Mouse (Mus musculus): ENCODE data around the gene Thnsl1. TPM values are rescaled to one million over a fixed set of nuclear protein-coding genes. Genes with fewer than 3 reads are reported as not detected.

Gene Thnsl1
- polyA plus RNA-seq, 1 experiment, result 27.7 TPM

DNA sequence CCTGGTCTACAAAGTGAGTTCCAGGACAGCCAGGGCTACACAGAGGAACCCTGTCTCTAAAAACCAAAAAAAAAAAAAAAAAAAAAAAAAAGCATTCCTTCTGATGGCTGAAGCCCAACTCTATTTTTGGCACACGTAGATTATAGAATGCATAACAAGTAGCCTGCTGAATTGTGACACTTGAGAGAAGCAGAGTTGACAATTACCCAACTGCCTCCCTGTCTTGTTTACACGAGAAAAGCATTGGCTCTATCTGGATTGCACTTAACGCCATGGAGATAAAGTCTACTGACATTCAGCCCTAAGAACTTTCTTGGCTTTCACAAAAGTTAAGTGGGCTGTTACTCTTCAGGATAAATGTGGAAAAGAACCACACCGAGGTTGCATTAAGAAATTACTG, 39.5 kb downstream of the Thnsl1 start:
- H3K27ac ChIP-seq (ENCODE audit: insufficient read depth, low read length), result no peak overlapping the region
- H3K9ac ChIP-seq (ENCODE audit: low read depth, poor library complexity, severe bottlenecking), result no peak overlapping the region
- no peaks in the 10 kb centered on the region for H3K36me3 ChIP-seq (ENCODE audit: control insufficient read depth, insufficient read depth, low read length, poor library complexity, severe bottlenecking)
- TF ChIP-seq CTCF (IDR thresholded peaks at IDR 0.05; ENCODE audit: low read depth, low read length) (no peak), POLR2A (IDR thresholded peaks at IDR 0.05; ENCODE audit: insufficient read depth, low read length) (no peak), EP300 (IDR thresholded peaks at IDR 0.05; ENCODE audit: insufficient read depth, low read depth, low read length) (no peak)
- no peaks in the 10 kb centered on the region for H3K9me3 ChIP-seq (replicated peaks; ENCODE audit: control insufficient read depth, insufficient read depth, low read length, poor library complexity, severe bottlenecking)
- H3K27me3 ChIP-seq (ENCODE audit: control insufficient read depth, insufficient read depth, low read length, poor library complexity, severe bottlenecking), result no peaks in the 10 kb centered on the region
- no peak overlapping the region for H3K4me3 ChIP-seq (ENCODE audit: low read depth, low read length)
- H3K4me1 ChIP-seq (ENCODE audit: control insufficient read depth, insufficient read depth, low read length), result no peaks in the 10 kb centered on the region

DNA sequence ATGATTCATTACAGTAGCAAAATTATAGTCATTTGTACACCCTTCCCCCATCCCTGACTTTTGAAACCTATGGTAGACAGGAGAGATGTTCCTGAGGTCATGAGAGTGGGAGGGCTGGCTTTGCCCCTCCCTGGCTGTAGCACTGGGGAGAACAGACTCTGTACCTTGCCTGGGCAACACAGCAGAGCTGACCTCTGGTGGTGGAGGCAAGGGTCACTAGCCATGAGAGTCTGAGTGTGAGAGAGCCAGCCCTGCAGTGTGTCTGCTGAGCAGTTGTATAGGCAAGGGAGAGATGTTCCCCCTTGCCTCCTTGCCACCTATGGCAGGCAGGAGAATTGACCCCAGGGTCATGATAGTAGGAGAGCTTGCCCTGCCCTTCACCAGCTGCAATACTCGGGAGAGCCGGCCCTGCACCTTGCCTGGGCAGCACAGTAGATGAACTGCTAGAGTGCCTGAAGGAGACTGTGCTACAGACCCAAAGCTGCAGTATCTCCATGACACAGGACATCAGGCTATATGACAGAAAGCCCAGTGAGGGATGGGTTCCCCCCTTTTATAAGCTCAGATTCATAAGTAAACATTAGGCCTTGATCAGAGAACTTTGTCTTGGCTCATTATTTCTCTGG, 40.1 kb downstream of the Thnsl1 start:
- H3K27me3 ChIP-seq (ENCODE audit: control insufficient read depth, insufficient read depth, low read length, poor library complexity, severe bottlenecking), result no peaks in the 10 kb centered on the region
- TF ChIP-seq CTCF (IDR thresholded peaks at IDR 0.05; ENCODE audit: low read depth, low read length) (peak; percentile 27), EP300 (IDR thresholded peaks at IDR 0.05; ENCODE audit: insufficient read depth, low read depth, low read length) (no peak)

DNA sequence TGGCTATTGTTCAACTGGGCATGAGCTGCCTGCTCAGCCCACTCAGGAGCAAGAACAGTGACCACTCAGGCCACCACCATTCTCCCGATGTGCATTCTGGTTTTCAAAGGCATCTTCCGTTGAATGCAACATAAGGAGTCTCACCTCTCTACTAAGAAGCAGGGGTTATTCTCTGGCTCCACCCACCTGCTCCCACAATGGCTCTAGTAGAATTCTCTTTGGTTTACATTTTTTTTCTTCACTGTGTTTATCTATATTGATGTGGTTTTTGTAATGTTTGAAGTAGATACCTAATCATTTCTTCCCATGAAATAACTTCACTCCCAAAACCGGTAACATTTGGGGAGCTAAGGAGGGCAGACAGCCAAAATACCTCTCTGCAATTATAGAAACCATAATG, 48.1 kb downstream of the Thnsl1 start:
- H3K9ac ChIP-seq (ENCODE audit: low read depth, poor library complexity, severe bottlenecking), result no peak overlapping the region
- no peak overlapping the region for H3K4me3 ChIP-seq (ENCODE audit: low read depth, low read length)
- no peaks in the 10 kb centered on the region for H3K27me3 ChIP-seq (ENCODE audit: control insufficient read depth, insufficient read depth, low read length, poor library complexity, severe bottlenecking)
- no peaks in the 10 kb centered on the region for H3K9me3 ChIP-seq (replicated peaks; ENCODE audit: control insufficient read depth, insufficient read depth, low read length, poor library complexity, severe bottlenecking)
- no peaks in the 10 kb centered on the region for H3K4me1 ChIP-seq (ENCODE audit: control insufficient read depth, insufficient read depth, low read length)
- H3K27ac ChIP-seq (ENCODE audit: insufficient read depth, low read length), result no peak overlapping the region
- H3K36me3 ChIP-seq (ENCODE audit: control insufficient read depth, insufficient read depth, low read length, poor library complexity, severe bottlenecking), result no peaks in the 10 kb centered on the region
- TF ChIP-seq EP300 (IDR thresholded peaks at IDR 0.05; ENCODE audit: insufficient read depth, low read depth, low read length) (no peak), CTCF (IDR thresholded peaks at IDR 0.05; ENCODE audit: low read depth, low read length) (no peak), POLR2A (IDR thresholded peaks at IDR 0.05; ENCODE audit: insufficient read depth, low read length) (no peak)

More for the DNA sequence above, 40.1 kb downstream of the Thnsl1 start:
- H3K4me1 ChIP-seq (ENCODE audit: control insufficient read depth, insufficient read depth, low read length), result no peaks in the 10 kb centered on the region
- no peak overlapping the region for H3K9ac ChIP-seq (ENCODE audit: low read depth, poor library complexity, severe bottlenecking)
- no peak overlapping the region for H3K4me3 ChIP-seq (ENCODE audit: low read depth, low read length)
- H3K9me3 ChIP-seq (replicated peaks; ENCODE audit: control insufficient read depth, insufficient read depth, low read length, poor library complexity, severe bottlenecking), result no peaks in the 10 kb centered on the region
- no peaks in the 10 kb centered on the region for H3K36me3 ChIP-seq (ENCODE audit: control insufficient read depth, insufficient read depth, low read length, poor library complexity, severe bottlenecking)
- H3K27ac ChIP-seq (ENCODE audit: insufficient read depth, low read length), result no peak overlapping the region

DNA sequence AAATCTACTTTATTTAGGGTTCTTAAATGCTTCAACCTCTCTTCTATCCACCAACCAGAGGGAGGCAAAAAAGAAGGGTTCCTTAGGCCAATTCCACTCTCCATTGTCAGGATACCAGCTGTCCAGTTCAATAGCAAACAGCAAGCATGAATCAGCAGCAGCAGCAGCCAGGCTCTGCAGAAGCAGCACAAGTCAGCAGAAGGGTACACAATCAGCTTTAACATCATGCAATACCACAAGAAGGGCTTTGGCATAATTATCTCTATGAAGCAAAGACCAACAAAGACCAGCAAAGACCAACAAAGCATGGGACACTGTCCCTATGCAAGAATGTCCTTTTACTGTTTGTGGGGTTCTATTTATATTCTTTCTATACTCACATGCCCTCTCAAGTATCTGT, 48.8 kb downstream of the Thnsl1 start:
- H3K9ac ChIP-seq (ENCODE audit: low read depth, poor library complexity, severe bottlenecking), result no peak overlapping the region

DNA sequence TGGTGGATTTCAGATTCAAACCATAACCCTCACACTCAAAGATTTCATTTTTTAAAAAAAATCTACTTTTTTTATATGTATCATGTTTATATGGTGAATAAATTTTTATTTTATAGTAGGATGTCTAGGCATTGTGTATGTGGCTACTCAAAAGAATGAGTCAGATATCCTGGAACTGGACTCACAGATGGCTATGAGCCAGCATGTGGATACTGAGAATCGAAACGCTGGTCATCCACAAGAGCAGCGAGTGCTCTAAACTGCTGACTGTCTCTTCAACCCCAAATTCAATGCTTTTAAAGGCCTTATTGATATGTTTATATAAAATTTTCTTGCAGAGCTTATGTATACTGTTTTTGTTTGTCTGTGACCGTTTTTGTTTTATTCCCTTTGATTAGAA, 52.8 kb downstream of the Thnsl1 start:
- H3K9me3 ChIP-seq (replicated peaks; ENCODE audit: control insufficient read depth, insufficient read depth, low read length, poor library complexity, severe bottlenecking), result no peaks in the 10 kb centered on the region
- H3K4me1 ChIP-seq (ENCODE audit: control insufficient read depth, insufficient read depth, low read length), result no peaks in the 10 kb centered on the region
- H3K4me3 ChIP-seq (ENCODE audit: low read depth, low read length), result no peak overlapping the region
- H3K27ac ChIP-seq (ENCODE audit: insufficient read depth, low read length), result no peak overlapping the region
- no peaks in the 10 kb centered on the region for H3K36me3 ChIP-seq (ENCODE audit: control insufficient read depth, insufficient read depth, low read length, poor library complexity, severe bottlenecking)
- no peaks in the 10 kb centered on the region for H3K27me3 ChIP-seq (ENCODE audit: control insufficient read depth, insufficient read depth, low read length, poor library complexity, severe bottlenecking)
- H3K9ac ChIP-seq (ENCODE audit: low read depth, poor library complexity, severe bottlenecking), result no peak overlapping the region
- TF ChIP-seq POLR2A (IDR thresholded peaks at IDR 0.05; ENCODE audit: insufficient read depth, low read length) (no peak), CTCF (IDR thresholded peaks at IDR 0.05; ENCODE audit: low read depth, low read length) (no peak), EP300 (IDR thresholded peaks at IDR 0.05; ENCODE audit: insufficient read depth, low read depth, low read length) (no peak)

More for the DNA sequence above, 48.8 kb downstream of the Thnsl1 start:
- H3K27me3 ChIP-seq (ENCODE audit: control insufficient read depth, insufficient read depth, low read length, poor library complexity, severe bottlenecking), result no peaks in the 10 kb centered on the region
- no peak overlapping the region for H3K27ac ChIP-seq (ENCODE audit: insufficient read depth, low read length)
- H3K4me1 ChIP-seq (ENCODE audit: control insufficient read depth, insufficient read depth, low read length), result no peaks in the 10 kb centered on the region
- H3K9me3 ChIP-seq (replicated peaks; ENCODE audit: control insufficient read depth, insufficient read depth, low read length, poor library complexity, severe bottlenecking), result no peaks in the 10 kb centered on the region
- no peaks in the 10 kb centered on the region for H3K36me3 ChIP-seq (ENCODE audit: control insufficient read depth, insufficient read depth, low read length, poor library complexity, severe bottlenecking)
- TF ChIP-seq EP300 (IDR thresholded peaks at IDR 0.05; ENCODE audit: insufficient read depth, low read depth, low read length), result no peak
- no peak for TF ChIP-seq POLR2A (IDR thresholded peaks at IDR 0.05; ENCODE audit: insufficient read depth, low read length)
- no peak for TF ChIP-seq CTCF (IDR thresholded peaks at IDR 0.05; ENCODE audit: low read depth, low read length)
- no peak overlapping the region for H3K4me3 ChIP-seq (ENCODE audit: low read depth, low read length)

DNA sequence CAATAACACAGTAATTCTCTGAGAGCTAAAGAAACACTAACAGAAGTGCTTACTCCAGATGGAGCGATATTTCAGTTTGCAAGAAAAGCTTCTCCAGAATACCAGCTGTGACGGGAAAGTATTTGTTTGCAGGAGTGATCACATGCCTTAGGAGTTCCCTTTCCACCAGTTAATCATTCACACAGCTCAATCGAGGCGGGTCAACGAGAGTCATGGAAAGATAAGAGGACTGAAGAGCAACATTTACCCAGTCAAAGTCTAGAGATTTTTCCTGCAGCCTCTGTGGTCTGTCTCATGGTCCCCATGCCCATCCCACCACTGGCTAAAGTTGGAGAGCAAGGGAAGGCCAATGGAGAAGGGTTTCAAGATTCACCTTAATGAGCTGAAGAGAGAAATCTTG, 53.6 kb downstream of the Thnsl1 start:
- H3K27me3 ChIP-seq (ENCODE audit: control insufficient read depth, insufficient read depth, low read length, poor library complexity, severe bottlenecking), result no peaks in the 10 kb centered on the region
- no peak overlapping the region for H3K9ac ChIP-seq (ENCODE audit: low read depth, poor library complexity, severe bottlenecking)
- H3K36me3 ChIP-seq (ENCODE audit: control insufficient read depth, insufficient read depth, low read length, poor library complexity, severe bottlenecking), result no peaks in the 10 kb centered on the region
- no peaks in the 10 kb centered on the region for H3K4me1 ChIP-seq (ENCODE audit: control insufficient read depth, insufficient read depth, low read length)
- H3K4me3 ChIP-seq (ENCODE audit: low read depth, low read length), result no peak overlapping the region
- TF ChIP-seq CTCF (IDR thresholded peaks at IDR 0.05; ENCODE audit: low read depth, low read length), result no peak
- TF ChIP-seq EP300 (IDR thresholded peaks at IDR 0.05; ENCODE audit: insufficient read depth, low read depth, low read length), result no peak
- no peak for TF ChIP-seq POLR2A (IDR thresholded peaks at IDR 0.05; ENCODE audit: insufficient read depth, low read length)
- no peaks in the 10 kb centered on the region for H3K9me3 ChIP-seq (replicated peaks; ENCODE audit: control insufficient read depth, insufficient read depth, low read length, poor library complexity, severe bottlenecking)
- H3K27ac ChIP-seq (ENCODE audit: insufficient read depth, low read length), result no peak overlapping the region
